Mouse (Mus musculus): ENCODE results near the gene Crp. TPM values are rescaled to one million over a fixed set of nuclear protein-coding genes. Genes with fewer than 3 reads are reported as not detected.
A peak's percentile ranks its signal among the peaks of the same experiment; 100 is the strongest.

The Crp gene
- not detected in 2 replicates for polyA plus RNA-seq (2016; fragmentation: Nextera tagmentation; extraction: Ambion mirVana)

DNA sequence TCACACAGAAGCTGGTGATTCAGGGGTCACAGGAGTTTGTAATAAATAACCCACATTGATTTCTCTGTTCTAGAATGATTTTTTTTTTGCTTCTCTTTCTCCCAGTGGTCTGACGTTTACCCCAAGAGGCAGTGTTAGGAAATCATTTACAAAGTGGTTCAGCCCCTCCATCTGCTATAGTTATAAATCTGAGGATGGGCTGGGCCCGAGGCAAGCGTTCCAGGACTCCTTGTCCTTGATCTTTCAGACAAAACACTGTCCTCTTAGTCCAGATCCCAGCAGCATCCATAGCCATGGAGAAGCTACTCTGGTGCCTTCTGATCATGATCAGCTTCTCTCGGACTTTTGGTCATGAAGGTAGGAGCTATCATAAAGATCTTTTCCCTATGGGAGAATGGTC, at the start of gene Crp:
Gene Crp, plus strand, starts transcription at position 212 of the 400 bp plus-strand sequence.
- H3K4me2 ChIP-seq (replicated peaks) = no peak within 1 kb of the TSS
- ATAC-seq (ENCODE audit: low FRiP score, low read depth) = no peak
- H3K27ac ChIP-seq (replicated peaks) = no peak within 1 kb of the TSS
- no peak within 1 kb of the TSS for H3K9ac ChIP-seq (replicated peaks)
- H3K4me3 ChIP-seq = no peak within 1 kb of the TSS
- no peaks in the 10 kb centered on the region for H3K4me1 ChIP-seq
- no peaks in the 10 kb centered on the region for H3K9me3 ChIP-seq
- H3K27me3 ChIP-seq = no peaks in the 10 kb centered on the region
- H3K36me3 ChIP-seq = no peaks in the 10 kb centered on the region
- 82% methylated on average over 4 of the region's 4 CpGs for WGBS

DNA sequence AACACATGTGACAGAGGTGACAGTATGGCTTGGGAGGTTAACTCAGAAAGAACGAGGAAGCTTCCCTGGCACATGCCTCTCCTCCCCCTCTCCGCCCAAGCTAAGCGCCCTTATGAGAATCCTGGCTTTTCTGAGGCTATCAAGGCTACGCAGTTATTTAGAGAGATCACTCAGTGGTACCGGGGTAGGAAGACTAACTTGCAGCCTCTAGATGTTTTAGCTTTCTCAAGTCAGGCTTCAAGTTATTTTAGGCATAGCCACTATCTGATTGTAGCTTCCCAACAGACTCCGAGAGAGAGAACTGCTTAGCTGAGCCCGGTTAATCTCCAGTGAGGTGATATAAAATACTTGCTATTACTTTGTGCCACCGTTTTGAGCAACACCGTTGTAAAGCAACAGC, 48.5 kb upstream of the Crp start:
- H3K36me3 ChIP-seq = no peaks in the 10 kb centered on the region
- H3K9me3 ChIP-seq = no peaks in the 10 kb centered on the region
- no peak overlapping the region for H3K4me3 ChIP-seq
- no peak overlapping the region for H3K9ac ChIP-seq (replicated peaks)
- H3K27me3 ChIP-seq = no peaks in the 10 kb centered on the region
- ATAC-seq (ENCODE audit: low FRiP score, low read depth) = no peak
- no peak overlapping the region for H3K4me2 ChIP-seq (replicated peaks)
- no peak overlapping the region for H3K27ac ChIP-seq (replicated peaks)
- WGBS = 89% methylated on average over 9 of the region's 9 CpGs
- H3K4me1 ChIP-seq = no peaks in the 10 kb centered on the region

DNA sequence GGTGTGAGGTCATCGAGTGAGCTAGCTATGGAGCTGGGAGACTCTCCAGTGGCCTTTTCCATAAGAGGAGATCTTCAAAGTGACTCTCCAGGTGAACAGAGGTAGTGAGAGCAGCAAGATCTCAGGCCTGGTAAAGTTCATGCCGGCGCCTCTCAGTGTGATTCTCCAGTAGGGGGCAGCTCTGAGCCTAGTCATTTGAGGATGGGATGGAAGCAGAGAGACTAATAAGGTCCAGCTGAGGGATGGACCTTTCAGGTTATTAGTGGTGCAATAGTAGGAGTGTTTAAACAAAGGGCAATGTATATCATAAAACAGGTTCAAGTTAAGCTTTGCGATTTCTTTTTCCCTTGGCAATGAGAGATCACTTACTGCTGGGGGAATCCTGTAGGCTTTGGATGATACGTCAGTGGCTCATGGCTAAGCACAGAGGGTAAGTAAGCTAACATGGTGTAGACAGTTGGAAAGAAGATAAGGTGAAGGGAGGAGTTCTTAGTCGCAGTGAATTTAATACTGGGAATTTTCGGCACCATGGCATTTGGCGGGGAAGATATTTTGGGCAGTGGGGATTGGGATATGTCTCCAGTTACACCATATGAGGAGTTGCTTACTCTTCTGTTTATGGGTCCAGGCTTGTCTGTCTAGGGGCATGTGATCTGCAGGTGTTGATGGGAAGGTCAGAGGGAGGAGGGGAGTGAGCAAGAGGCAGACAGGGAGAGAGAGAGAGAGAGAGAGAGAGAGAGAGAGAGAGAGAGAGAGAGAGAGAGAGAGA, 47.2 kb upstream of the Crp start:
- Histone ChIP-seq H3K4me1 (no peaks in the 10 kb centered on the region), H3K4me2 (replicated peaks) (no peak overlapping the region), H3K27ac (replicated peaks) (no peak overlapping the region), H3K4me3 (no peak overlapping the region), H3K9ac (replicated peaks) (no peak overlapping the region), H3K9me3 (no peaks in the 10 kb centered on the region), H3K36me3 (no peaks in the 10 kb centered on the region), H3K27me3 (no peaks in the 10 kb centered on the region)
- no peak; the same call in 1 of the 2 replicates for ATAC-seq (ENCODE audit: low FRiP score, low read depth)
- 61% methylated on average over 8 of the region's 8 CpGs for WGBS

DNA sequence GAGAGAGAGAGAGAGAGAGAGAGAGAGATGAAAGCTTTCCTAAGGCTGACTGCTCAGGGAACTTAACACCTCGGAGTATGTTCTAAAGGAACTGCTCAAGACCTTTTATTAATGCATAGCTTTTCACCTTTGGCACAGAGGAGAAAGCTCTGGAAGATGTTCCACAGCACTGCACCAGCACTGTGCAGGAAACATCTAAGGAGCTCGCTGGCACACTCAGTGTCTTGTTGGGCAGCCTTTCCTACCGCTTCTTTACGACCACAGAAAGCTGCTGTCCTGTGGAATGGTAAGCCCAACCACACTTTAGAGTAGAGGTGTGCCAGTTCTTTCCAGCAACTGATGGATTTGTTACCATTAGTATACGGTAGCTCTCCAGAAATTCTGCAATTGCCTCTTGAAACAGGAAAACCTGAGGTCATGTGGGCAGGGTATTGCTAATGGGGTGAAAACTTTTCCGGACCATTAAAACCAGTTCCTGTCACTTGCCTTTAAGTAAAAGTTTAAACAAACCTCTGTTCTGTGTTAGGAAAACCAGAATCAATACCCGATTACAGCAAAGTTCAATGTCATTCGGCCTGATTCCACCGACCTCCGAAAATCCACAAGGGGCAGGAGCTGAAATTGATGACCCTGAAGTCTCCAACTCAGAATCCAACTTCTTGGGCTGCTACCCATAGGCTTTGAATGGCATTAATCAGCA, 46.4 kb upstream of the Crp start:
- Histone ChIP-seq H3K27me3 (no peaks in the 10 kb centered on the region), H3K4me2 (replicated peaks) (no peak overlapping the region), H3K9me3 (no peaks in the 10 kb centered on the region), H3K4me1 (no peaks in the 10 kb centered on the region), H3K9ac (replicated peaks) (no peak overlapping the region), H3K36me3 (no peaks in the 10 kb centered on the region), H3K4me3 (no peak overlapping the region), H3K27ac (replicated peaks) (no peak overlapping the region)
- ATAC-seq (ENCODE audit: low FRiP score, low read depth) = no peak
- 84% methylated on average over 10 of the region's 10 CpGs for WGBS

DNA sequence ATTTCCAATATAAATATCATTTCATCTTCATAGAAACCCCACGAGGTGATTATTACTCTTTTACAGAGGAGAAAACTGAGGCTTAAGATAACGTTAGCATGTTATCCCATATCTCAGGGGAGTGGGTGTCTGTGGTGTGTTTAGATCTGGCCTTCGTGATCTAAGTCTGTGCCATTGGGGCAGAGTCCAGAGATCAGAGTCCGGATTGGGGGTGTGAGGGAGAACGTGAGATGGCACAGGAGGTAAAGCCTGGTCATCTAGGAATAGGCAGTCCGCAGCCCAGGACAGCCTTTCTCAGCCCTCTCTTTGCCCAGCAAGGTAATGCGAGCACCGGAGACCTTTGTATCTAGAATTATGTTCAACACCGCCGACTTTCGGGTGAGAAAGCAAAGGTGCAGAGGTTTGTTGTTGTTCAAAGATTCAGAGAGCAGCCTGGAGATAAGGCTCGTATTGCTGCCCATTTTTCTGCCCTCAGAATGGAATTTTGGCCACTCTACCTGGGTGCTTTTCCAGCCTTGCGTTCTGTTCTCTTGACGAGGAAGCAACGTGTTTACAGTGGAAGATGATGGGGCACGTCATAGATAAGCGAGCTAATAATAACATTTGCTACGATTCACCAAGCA, 45.7 kb upstream of the Crp start:
- ATAC-seq (ENCODE audit: low FRiP score, low read depth) = no peak
- Histone ChIP-seq H3K27ac (replicated peaks) (no peak overlapping the region), H3K27me3 (no peaks in the 10 kb centered on the region), H3K4me2 (replicated peaks) (no peak overlapping the region), H3K9ac (replicated peaks) (no peak overlapping the region), H3K4me1 (no peaks in the 10 kb centered on the region), H3K36me3 (no peaks in the 10 kb centered on the region), H3K4me3 (no peak overlapping the region), H3K9me3 (no peaks in the 10 kb centered on the region)
- WGBS = 89% methylated on average over 18 of the region's 18 CpGs

DNA sequence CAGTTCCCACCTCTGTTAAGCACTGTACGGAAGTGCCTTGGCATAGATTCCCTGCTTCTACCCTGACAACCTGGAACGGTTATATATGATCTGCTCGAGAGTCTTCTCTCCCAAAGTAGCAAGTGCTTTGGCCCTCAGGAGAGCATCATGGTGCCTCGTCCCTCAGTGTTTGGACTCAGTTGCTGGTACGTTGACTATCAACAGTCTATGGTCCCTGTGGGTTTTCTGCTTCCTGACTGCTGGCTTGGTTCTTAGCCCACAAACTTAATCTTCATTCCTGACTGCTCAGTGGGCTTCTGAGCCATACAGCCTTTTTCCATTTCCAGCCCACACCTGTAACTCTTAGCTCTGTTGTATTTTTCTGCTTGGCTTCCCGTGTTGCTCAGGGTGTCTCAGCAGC, 44.0 kb upstream of the Crp start:
- no peaks in the 10 kb centered on the region for H3K36me3 ChIP-seq
- ATAC-seq (ENCODE audit: low FRiP score, low read depth) = no peak
- H3K4me3 ChIP-seq = no peak overlapping the region
- H3K4me1 ChIP-seq = no peaks in the 10 kb centered on the region
- H3K9me3 ChIP-seq = no peaks in the 10 kb centered on the region
- no peaks in the 10 kb centered on the region for H3K27me3 ChIP-seq
- H3K4me2 ChIP-seq (replicated peaks) = no peak overlapping the region
- 88% methylated on average over 6 of the region's 6 CpGs for WGBS
- H3K9ac ChIP-seq (replicated peaks) = no peak overlapping the region
- no peak overlapping the region for H3K27ac ChIP-seq (replicated peaks)

DNA sequence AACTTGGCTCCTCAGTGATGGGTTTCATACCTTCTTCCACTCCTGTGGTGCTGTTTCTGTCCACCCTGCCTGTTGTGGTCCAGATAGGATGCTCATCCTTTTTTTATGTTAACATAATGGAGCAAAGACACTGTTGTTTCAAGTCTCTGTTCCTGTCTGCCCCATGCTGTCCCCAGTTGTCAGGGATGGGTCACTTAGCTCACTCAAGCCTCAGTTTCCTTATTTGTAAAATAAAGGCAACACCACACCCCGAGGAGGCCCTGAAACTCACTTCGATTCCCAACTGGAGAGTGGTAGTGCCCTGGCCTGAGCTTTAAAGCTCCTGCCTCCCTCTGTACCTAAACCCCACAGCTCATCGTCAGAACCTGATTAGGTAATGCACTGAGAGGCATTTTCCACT, 40.6 kb upstream of the Crp start:
- WGBS = 60% methylated on average over 3 of the region's 3 CpGs
- H3K27me3 ChIP-seq = no peaks in the 10 kb centered on the region
- no peak overlapping the region for H3K27ac ChIP-seq (replicated peaks)
- no peak overlapping the region for H3K9ac ChIP-seq (replicated peaks)
- H3K36me3 ChIP-seq = no peaks in the 10 kb centered on the region
- ATAC-seq (ENCODE audit: low FRiP score, low read depth) = no peak
- H3K9me3 ChIP-seq = no peaks in the 10 kb centered on the region
- H3K4me3 ChIP-seq = no peak overlapping the region
- H3K4me1 ChIP-seq = no peaks in the 10 kb centered on the region
- H3K4me2 ChIP-seq (replicated peaks) = no peak overlapping the region

DNA sequence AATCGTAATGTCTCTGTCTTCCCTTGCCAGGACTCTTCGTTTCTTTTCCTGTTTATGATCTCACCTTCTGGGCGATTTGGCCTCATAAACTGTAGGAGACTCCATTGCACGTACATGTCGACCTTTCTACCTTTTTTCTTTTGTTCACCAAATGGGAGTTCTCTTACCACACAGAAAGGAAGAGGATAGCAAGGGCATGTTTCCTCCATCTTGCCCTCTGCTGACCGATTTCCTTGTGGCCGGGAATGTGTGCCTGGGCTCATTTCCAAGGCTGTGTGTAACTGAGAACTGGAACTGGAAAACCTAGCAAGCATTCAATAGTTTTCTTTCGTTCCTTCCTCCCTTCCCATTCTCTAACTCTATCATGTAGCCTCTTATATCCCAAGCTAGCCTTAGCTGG, 38.2 kb upstream of the Crp start:
- Histone ChIP-seq H3K27me3 (no peaks in the 10 kb centered on the region), H3K9ac (replicated peaks) (no peak overlapping the region), H3K4me2 (replicated peaks) (no peak overlapping the region), H3K4me3 (no peak overlapping the region), H3K27ac (replicated peaks) (no peak overlapping the region), H3K9me3 (no peaks in the 10 kb centered on the region), H3K4me1 (no peaks in the 10 kb centered on the region), H3K36me3 (no peaks in the 10 kb centered on the region)
- no peak for ATAC-seq (ENCODE audit: low FRiP score, low read depth)
- WGBS = 93% methylated on average over 8 of the region's 8 CpGs

DNA sequence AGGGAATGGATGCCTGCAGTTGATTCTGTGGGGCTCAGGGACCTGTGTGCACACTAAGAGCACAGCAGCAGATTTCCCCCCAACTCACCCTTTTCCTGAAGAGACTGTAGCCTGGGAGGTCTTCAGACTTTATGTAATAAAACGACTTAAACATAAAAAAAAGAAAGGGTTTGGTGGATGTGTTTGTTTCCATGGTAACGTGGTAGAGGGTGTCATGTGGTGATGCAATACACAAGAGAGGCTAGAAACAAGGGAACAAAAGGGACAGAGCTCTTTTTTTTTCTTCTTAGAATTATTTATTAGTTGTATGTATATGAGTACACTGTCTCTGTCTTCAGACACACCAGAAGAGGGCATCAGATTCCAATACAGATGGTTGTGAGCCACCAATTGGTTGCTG, 32.4 kb upstream of the Crp start:
- 69% methylated on average over 2 of the region's 2 CpGs for WGBS

DNA sequence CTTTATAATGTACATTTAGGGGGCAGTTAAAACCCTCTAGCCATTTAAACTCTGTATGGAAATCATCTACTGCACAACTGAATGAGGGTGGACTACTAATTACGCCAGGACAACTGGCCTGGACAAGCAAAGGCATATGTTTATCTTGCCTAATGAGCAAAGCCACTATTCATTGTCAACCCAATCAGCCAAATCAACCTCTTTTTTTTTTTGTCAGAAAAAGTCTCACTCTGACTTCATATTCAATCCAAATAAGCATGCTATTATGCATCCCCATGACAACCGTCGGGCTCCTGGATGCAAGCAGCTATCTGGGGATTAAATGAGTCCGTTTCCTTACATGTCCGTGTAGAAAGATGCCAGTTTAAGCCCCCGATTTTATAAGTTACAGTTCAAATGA, 30.3 kb upstream of the Crp start:
- H3K27ac ChIP-seq (replicated peaks) = no peak overlapping the region
- no peaks in the 10 kb centered on the region for H3K36me3 ChIP-seq
- H3K4me1 ChIP-seq = peaks cover 4% of the 10 kb centered on the region
- no peak overlapping the region for H3K4me3 ChIP-seq
- 0 out of 2 replicates have a peak overlapping the region, but pooled peaks have one; percentile 9 for H3K4me2 ChIP-seq (replicated peaks)
- no peaks in the 10 kb centered on the region for H3K27me3 ChIP-seq
- H3K9me3 ChIP-seq = no peaks in the 10 kb centered on the region
- peak; percentile 75 for ATAC-seq (ENCODE audit: low FRiP score, low read depth)
- no peak overlapping the region for H3K9ac ChIP-seq (replicated peaks)
- WGBS = 26% methylated on average over 6 of the region's 6 CpGs

More for the DNA sequence above, 32.4 kb upstream of the Crp start:
- no peak for ATAC-seq (ENCODE audit: low FRiP score, low read depth)
- Histone ChIP-seq H3K9me3 (no peaks in the 10 kb centered on the region), H3K27ac (replicated peaks) (no peak overlapping the region), H3K9ac (replicated peaks) (no peak overlapping the region), H3K4me2 (replicated peaks) (no peak overlapping the region), H3K4me1 (peaks cover 4% of the 10 kb centered on the region), H3K36me3 (no peaks in the 10 kb centered on the region), H3K27me3 (no peaks in the 10 kb centered on the region), H3K4me3 (no peak overlapping the region)

DNA sequence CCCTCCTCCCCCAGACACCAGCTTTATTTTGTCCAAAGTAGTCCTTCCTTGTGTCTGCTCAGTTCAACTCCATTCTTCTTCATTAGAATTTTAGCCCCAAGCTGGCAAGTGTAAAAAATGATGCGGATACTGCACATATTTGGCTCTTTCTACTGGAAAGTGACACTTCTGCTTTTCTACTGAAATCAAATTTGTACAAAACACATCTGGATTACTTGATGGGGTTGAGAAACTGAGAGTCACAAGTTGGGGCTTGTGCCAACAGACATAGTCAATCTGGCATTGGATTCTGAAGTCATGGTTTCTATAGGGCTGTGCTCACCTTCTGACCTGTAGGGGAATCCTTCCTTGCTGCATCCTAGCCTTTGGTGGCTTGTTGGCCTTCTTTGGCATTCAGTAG, 27.1 kb upstream of the Crp start:
- H3K4me3 ChIP-seq = no peak overlapping the region
- 96% methylated on average over 1 of the region's 1 CpGs for WGBS
- no peak overlapping the region for H3K4me2 ChIP-seq (replicated peaks)
- H3K27me3 ChIP-seq = no peaks in the 10 kb centered on the region
- no peak overlapping the region for H3K27ac ChIP-seq (replicated peaks)
- ATAC-seq (ENCODE audit: low FRiP score, low read depth) = no peak
- H3K9ac ChIP-seq (replicated peaks) = no peak overlapping the region
- peaks cover 4% of the 10 kb centered on the region for H3K4me1 ChIP-seq
- no peaks in the 10 kb centered on the region for H3K9me3 ChIP-seq
- no peaks in the 10 kb centered on the region for H3K36me3 ChIP-seq

DNA sequence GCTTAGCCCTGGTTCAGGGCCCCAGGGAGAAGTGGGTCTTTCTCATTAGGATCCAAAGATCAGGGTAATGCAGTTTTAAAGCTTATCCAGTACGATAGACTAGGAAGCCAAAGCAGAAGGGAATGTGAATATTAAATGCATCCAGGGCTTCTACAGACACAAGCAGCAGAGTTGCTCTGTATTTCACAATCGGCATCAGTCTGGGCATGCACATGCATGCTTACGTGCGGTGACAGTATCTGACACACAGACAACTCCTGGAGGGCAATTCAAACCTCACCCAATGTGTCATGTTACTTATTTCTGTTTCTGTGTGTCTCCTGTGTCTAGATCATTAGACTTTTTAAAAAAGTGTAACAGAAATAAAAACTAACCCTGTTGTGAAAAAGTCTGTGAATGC, 17.1 kb upstream of the Crp start:
- WGBS = 90% methylated on average over 4 of the region's 4 CpGs
- no peak for ATAC-seq (ENCODE audit: low FRiP score, low read depth)
- Histone ChIP-seq H3K36me3 (no peaks in the 10 kb centered on the region), H3K4me1 (no peaks in the 10 kb centered on the region), H3K27ac (replicated peaks) (no peak overlapping the region), H3K27me3 (no peaks in the 10 kb centered on the region), H3K9me3 (0 out of 2 replicates have a peak, but pooled peaks cover 3% of the 10 kb centered on the region), H3K4me3 (no peak overlapping the region), H3K9ac (replicated peaks) (no peak overlapping the region), H3K4me2 (replicated peaks) (no peak overlapping the region)

Data from midbrain, embryonic 12.5 days (tissue).